Mouse (Mus musculus) small intestine, adult 2 months (tissue): ENCODE measurements around the gene Xpnpep1. TPM values are rescaled to one million over a fixed set of nuclear protein-coding genes. Genes with fewer than 3 reads are reported as not detected.
A peak's percentile ranks its signal among the peaks of the same experiment; 100 is the strongest.

ENCODE experiments used
- H3K27ac ChIP-seq: fragments of 200-500 bp; 2 replicates; pipeline ENCODE4 v1.5.1; 2012; ENCODE audit warnings: low read depth, low read length, control low read depth, inconsistent platforms; ENCODE audit not compliant: insufficient read depth
- H3K27me3 ChIP-seq: fragments of 200-500 bp; 2 replicates; pipeline ENCODE4 v1.6.1; 2012; ENCODE audit warnings: mild to moderate bottlenecking, moderate library complexity, low read length, inconsistent platforms; ENCODE audit not compliant: control insufficient read depth, insufficient read depth
- H3K36me3 ChIP-seq: fragments of 200-500 bp; 2 replicates; pipeline ENCODE4 v1.6.1; 2012; ENCODE audit warnings: mild to moderate bottlenecking, low read length, control low read depth, inconsistent platforms; ENCODE audit not compliant: control insufficient read depth, insufficient read depth
- H3K4me1 ChIP-seq: fragments of 200-500 bp; 2 replicates; pipeline ENCODE4 v1.6.1; 2012; ENCODE audit warnings: low read length, inconsistent platforms, mixed read lengths; ENCODE audit not compliant: control insufficient read depth, insufficient read depth, insufficient read length
- H3K4me3 ChIP-seq: fragments of 200-500 bp; 2 replicates; pipeline ENCODE4 v1.5.1; 2012; ENCODE audit warnings: low read depth, mild to moderate bottlenecking, control low read depth, inconsistent platforms, low read length, moderate library complexity
- CTCF ChIP-seq: fragments of 200-500 bp; IDR thresholded peaks from 2 replicates; pipeline ENCODE4 v1.5.1; 2012; ENCODE audit warnings: low read depth, mild to moderate bottlenecking, control low read depth, inconsistent platforms, low read length, moderate library complexity, mixed read lengths; ENCODE audit not compliant: insufficient replicate concordance, insufficient read length; ENCODE audit errors: extremely low read depth
- POLR2A ChIP-seq: fragments of 200-500 bp; IDR thresholded peaks from 2 replicates; pipeline ENCODE4 v1.6.1; 2012; ENCODE audit warnings: low read depth, mild to moderate bottlenecking, control low read depth, inconsistent platforms, low read length, moderate library complexity
- WGBS: fragments of 180-500 bp; shearing (Covaris S2); methylation state at CpG from one replicate; pipeline ENCODE4 v1.1.7; 2018; 5-methylcytosine and 5-hydroxymethylcytosine counted together
- polyA plus RNA-seq: library from polyadenylated mRNA; depleted of rRNA; stranded (reverse); fragments of >200 nt; gene quantifications from 2 replicates; pipeline ENCODE4 v1.2.3, GENCODE M21; 2012; rRNA removed

Xpnpep1 gene
- 92.4 and 477 TPM in 2 replicates for polyA plus RNA-seq

- Histone ChIP-seq H3K4me1 (peaks cover 25% of the 10 kb centered on the region; the same call in 1 of the 2 replicates), H3K36me3 (no peaks in the 10 kb centered on the region), H3K4me3 (peak within 1 kb of the TSS; percentile 7; the same call in 1 of the 2 replicates), H3K27ac (peak within 1 kb of the TSS; percentile 76), H3K27me3 (no peaks in the 10 kb centered on the region)
- TF ChIP-seq POLR2A (no peak), CTCF (no peak)
- WGBS: 23% methylated on average over 23 of the region's 23 CpGs
Observed at GRCm38 (mm10) chr19:53040164-53041132, at the start of gene Xpnpep1. Xpnpep1 (minus strand) TSS chr19:53040214.

GRCm38 (mm10) chr19:53087268-53088143 is 47.5 kb upstream of the Xpnpep1 start:
- Histone ChIP-seq H3K4me3 (peak overlapping the region; percentile 25; the same call in 1 of the 2 replicates), H3K4me1 (peaks cover 2% of the 10 kb centered on the region; the same call in 1 of the 2 replicates), H3K27me3 (no peaks in the 10 kb centered on the region), H3K36me3 (no peaks in the 10 kb centered on the region), H3K27ac (peak overlapping the region; percentile 73)
- 60% methylated on average over 25 of the region's 25 CpGs for WGBS
- TF ChIP-seq POLR2A (no peak), CTCF (no peak)

DNA sequence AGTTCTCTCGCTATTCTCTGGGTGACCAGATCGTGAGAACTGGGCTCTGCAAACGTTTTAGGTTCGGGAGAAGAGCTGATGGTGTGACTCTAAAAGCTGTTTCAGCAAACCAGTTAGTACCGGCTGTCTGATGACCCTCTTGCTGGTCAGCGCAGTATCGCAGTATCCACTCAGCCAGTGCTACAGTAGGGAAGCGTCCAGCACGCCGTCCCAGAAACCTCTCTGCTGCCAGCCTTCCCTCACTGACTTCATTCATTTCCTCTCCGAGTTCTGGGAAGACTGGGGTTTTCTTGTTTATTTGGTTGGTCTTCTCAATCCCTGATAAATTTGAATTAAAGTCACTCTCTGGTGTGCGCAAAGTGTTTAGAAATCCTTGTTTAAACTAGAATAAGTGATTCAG is 46.8 kb upstream of the Xpnpep1 start:
- Histone ChIP-seq H3K27me3 (no peaks in the 10 kb centered on the region), H3K4me3 (no peak overlapping the region), H3K4me1 (peaks cover 4% of the 10 kb centered on the region; the same call in 1 of the 2 replicates), H3K27ac (peak overlapping the region; percentile 73; the same call in 1 of the 2 replicates), H3K36me3 (no peaks in the 10 kb centered on the region)
- TF ChIP-seq POLR2A (no peak), CTCF (no peak)
- 80% methylated on average over 12 of the region's 12 CpGs for WGBS

DNA sequence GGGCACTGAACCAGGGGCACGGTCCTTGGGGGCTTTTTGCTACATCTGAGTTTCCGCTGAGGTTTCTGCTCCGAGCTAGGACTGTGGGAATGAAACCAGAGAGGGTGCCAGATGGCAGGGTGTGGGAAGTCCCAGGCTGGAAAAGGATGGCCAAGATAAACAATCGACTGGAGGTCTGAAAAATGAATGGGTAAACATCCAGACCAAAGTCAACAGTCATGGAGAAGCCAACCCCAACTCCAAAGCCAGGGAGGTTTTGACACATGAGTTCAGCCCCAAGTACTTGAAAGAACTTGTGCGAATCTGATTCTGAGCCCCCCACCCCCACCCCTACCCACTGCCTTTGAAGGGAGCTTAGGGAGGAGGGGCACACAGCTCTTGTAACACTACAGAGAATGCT is 44.7 kb upstream of the Xpnpep1 start:
- Histone ChIP-seq H3K4me3 (no peak overlapping the region), H3K27ac (no peak overlapping the region), H3K27me3 (no peaks in the 10 kb centered on the region), H3K36me3 (no peaks in the 10 kb centered on the region), H3K4me1 (peaks cover 16% of the 10 kb centered on the region)
- 18% methylated on average over 5 of the region's 5 CpGs for WGBS
- TF ChIP-seq CTCF (no peak), POLR2A (no peak)

GRCm38 (mm10) chr19:53082862-53083261 is 42.8 kb upstream of the Xpnpep1 start:
- WGBS: 81% methylated on average over 8 of the region's 8 CpGs
- H3K27ac ChIP-seq: no peak overlapping the region
- H3K4me3 ChIP-seq: no peak overlapping the region
- TF ChIP-seq CTCF (no peak), POLR2A (no peak)
- H3K36me3 ChIP-seq: no peaks in the 10 kb centered on the region
- peaks cover 27% of the 10 kb centered on the region for H3K4me1 ChIP-seq
- H3K27me3 ChIP-seq: no peaks in the 10 kb centered on the region

DNA sequence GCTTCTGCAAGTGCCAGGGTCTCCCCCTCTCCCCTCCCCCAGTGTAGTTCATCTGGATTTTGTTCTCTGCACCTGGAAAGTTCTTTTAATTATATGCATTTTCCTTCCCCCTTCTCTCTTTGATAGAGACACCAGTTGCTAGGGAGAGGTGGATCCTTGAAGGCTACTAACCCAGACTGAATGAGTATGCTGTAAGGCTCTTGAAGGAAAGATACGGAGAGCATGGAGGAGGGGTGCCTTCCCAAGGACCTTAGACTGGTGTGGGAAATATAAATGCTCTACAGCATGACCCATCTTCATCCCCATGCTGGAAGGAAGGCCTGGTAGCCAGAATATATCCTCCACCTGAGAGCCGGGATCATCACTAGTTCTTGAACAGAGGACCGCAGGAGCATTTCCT is 41.3 kb upstream of the Xpnpep1 start:
- H3K4me3 ChIP-seq: no peak overlapping the region
- peaks cover 29% of the 10 kb centered on the region for H3K4me1 ChIP-seq
- TF ChIP-seq CTCF (no peak), POLR2A (no peak)
- H3K27me3 ChIP-seq: no peaks in the 10 kb centered on the region
- 30% methylated on average over 3 of the region's 3 CpGs for WGBS
- H3K36me3 ChIP-seq: no peaks in the 10 kb centered on the region
- H3K27ac ChIP-seq: peak overlapping the region; percentile 82
